Mouse (Mus musculus) lung, postnatal 0 days (tissue): Measurements from ENCODE around the gene Abcg4.

Source experiments
- CTCF ChIP-seq: IDR thresholded peaks from 2 replicates; pipeline ENCODE4 v1.5.1; 2016; ENCODE audit warnings: antibody characterized with exemption, mild to moderate bottlenecking
- EP300 ChIP-seq: IDR thresholded peaks from 2 replicates; pipeline ENCODE4 v1.6.1; 2016; ENCODE audit warnings: antibody characterized with exemption, mild to moderate bottlenecking, control low read depth

DNA sequence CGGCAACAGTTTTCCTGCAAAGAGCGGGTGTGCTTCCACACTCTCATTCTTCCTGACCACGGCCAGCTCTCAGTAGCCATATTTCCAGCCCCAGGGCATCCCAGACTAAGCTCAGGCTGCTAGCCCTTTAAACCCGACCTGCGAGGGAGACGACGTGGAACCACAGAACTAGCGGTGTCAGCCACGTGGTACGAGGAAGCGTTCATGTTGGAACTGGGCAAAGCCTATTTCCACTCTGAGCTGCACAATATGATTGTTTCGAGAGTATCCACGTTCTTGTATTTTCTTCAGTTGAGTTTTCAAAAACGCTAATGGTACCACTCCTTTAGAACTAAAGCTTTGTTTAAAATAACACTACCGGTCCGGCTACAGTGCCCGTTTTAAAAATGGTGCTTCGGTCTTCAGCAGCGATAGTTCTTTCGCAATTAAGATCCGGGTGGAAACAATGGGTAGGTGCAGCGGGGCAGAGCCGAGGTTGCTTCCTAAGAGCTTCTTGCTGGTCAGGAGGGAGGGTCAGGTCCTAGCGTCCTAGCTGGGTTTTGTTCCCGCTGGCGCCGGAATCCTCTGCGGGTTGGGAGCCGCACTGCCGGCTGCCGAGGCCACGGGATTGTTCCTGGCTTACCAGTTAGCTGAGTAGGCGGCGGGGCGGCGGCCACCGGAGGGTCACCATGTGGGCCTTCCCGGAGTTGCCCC lies 38.1 kb upstream of the Abcg4 start:
- TF ChIP-seq CTCF (no peak; the same call in 1 of the 2 replicates), EP300 (peak; percentile 49; the same call in 1 of the 2 replicates)
